Mouse (Mus musculus) testis, postnatal 14 days (tissue): ENCODE data around the gene Rbpj.

Experiments
- DNase-seq: peaks from one replicate; pipeline ENCODE4 v3.0.0; 2021; ENCODE audit warnings: low spot score

The Rbpj gene

GRCm38 (mm10) chr5:53465883-53466282 lies at the start of gene Rbpj:
Rbpj (plus strand) TSS chr5:53466152.
- no peak for DNase-seq

DNA sequence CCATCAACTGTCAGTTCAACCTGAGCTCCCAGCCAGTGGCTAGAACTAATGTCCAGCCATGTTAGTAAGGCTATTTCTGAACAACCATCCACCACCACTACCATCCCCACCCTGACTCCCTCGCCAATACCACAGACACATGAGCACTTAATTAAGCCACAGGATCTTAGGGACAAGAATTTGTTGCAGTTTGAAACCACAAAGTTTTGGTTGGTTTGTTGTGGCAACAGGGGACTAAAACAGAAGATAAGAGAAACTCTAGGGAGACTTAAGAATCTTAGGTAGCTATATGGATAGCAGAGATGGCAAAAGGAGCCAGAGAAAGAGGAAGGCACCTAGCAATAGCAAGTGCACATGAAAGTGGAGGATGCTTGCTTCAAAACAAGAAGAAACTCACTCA lies 45.2 kb upstream of the Rbpj start:
- DNase-seq: no peak

DNA sequence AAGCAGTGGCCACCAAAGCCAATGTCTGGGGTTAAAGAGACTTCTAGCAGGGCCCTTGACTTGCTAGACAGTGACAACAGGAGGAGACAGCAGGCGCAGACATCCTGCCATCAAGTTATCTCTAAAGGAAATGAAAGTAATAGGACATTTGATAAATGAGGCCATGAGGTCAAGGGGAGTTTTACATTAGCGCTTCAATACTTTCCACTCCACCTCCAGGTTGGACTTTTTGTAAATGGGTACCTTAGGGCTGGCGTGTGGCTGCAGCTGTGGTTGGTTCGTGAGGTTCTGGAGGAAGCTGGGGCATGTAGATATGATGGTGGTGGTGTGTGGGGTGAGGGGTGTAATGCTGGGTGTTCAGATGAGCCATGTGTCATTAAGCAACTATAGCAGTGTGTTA lies 44.7 kb upstream of the Rbpj start:
- no peak for DNase-seq

GRCm38 (mm10) chr5:53427411-53427810 lies 38.5 kb upstream of the Rbpj start:
- DNase-seq: peak; percentile 65

DNA sequence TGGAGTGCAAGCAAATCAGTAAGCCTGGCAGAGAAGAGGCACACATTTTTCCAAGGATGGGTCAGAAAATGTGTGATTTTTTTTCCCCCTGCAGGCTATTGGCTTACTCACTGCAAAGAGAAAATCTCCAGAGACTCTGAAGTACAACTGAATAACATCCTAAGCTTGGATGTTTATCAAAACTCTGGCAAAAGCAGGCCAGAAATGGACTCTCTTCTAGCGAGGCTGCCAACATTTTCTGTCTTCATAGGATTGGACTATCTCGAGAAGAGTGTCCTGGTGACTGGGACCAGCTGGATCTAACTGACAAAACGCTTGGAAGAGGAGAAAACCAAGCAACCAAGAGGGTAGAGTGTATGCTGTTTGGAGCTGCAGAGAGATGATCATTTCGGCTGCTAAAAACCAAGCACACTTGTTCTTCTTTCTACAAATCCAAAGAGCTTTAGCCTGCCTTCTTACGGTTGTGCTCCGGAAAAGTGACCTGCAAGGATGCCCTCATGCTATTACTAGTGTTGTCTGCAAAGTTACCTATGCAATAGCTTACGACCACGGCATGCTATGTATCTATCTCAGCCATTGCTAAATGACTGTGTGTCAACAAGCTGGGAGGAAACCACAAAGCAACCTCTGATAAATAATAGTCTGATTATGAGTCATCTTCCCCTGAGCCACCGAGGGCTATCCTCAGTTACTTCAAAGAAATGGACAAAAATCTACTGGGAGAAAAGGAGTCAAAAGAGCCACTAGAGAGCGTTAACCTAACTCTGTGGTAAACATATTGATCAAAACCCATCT lies 36.1 kb upstream of the Rbpj start:
- peak; percentile 27 for DNase-seq

- DNase-seq: no peak
Measured at GRCm38 (mm10) chr5:53432451-53432850, 33.5 kb upstream of the Rbpj start.

GRCm38 (mm10) chr5:53436905-53437632 lies 28.9 kb upstream of the Rbpj start:
- no peak for DNase-seq

DNA sequence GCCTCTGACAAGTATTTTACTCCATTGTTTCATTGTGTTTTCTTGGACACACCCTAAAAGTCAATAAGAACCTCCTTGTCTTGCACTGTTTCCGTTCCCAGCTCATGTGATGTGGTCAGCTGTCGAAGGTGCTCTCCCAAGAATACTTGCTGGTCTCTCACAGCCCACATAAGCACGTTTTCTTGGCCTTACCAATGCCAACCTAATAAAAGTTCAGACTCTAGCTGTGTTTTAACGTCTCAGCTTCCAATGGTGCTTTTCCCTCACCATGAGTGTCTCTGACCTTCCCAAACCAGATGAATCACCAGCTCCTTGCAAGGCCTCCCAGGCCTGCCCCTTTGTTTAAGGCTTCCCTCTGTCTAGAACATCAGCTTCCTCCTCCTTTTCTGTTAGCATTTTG lies 28.2 kb upstream of the Rbpj start:
- DNase-seq: no peak

- DNase-seq: no peak
Measured at GRCm38 (mm10) chr5:53438268-53438667, 27.7 kb upstream of the Rbpj start.

- no peak for DNase-seq
Measured at GRCm38 (mm10) chr5:53439655-53440054, 26.3 kb upstream of the Rbpj start.

DNA sequence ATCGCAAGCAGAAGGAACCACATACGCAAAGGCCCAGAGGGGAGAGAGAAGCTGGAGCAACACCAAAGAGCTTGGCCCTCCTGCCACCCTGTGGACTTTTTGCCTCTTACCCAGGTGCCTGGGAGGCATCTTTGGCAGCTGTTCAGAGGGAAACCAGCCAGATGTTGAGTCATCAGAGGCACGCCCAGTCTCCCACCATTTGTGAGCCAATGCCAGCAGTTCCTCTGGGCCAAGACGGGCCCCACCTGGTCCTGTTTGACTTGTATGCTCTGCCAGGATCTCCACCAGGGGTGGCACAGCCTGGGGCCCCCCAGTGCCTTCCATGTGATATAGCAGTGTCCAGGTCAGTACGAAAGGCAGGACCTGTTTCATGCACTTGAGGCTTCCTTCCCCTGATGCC lies 21.9 kb upstream of the Rbpj start:
- DNase-seq: no peak

DNA sequence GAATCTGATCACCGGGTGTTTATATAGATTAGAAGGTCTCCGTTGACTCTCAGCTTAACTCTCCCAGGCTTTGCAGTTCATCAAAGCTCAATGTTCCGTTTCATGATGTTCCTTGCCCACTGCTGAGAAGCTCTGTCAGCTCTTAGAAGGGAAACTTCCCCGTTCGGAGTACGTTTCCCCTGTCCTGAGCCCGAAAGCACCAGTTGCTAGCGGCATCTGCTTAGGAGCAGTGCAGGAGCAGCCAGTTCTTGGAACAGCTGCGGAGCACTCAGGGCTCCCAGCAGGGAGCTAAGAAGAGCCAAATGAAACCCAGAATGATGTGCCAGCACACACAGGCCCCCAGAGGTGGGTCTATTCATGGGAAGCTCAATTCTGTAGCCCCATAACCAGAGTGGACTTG lies 15.0 kb upstream of the Rbpj start:
- DNase-seq: peak; percentile 27

- DNase-seq: no peak
Measured at GRCm38 (mm10) chr5:53451829-53452228, 14.1 kb upstream of the Rbpj start.

DNA sequence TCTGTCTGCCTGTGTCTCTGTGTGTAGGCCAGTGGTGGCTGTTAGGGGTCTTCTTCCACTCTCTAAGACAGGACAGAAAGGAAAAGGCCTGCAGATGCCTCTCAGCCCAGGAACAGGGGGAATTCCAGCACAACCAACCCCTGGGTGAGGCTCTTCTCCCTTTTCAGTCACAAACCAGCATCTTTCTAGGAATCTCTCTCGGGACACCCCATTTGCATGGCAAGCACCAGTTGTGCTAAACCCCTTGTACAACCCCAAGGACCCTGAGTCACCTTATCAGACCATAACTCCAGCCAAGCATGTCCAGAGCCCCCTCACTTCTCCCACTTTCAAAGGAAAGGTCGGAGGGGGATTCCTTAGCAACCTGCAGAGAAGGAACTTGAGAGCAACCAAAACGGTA lies 13.0 kb upstream of the Rbpj start:
- DNase-seq: no peak

- DNase-seq: no peak
Measured at GRCm38 (mm10) chr5:53454706-53455105, 11.2 kb upstream of the Rbpj start.

DNA sequence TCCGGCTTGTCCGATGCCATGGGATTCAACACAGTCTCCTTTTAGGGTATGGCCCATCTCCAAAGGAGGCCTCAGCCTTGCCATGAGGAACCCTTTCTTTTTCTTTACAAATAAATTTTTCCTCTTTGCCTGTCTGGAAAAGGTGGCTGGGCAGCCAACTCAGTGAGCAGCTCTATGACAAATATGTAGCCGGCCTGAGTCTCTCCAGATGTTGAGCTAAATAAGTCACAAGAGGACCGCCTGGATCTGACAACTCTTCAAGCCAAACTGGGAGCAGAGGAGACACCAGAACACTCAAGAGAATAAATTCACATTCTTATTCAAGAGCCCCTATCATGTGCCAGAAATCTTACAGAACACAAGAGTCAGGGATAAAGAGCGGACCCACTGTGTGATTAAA lies 10.5 kb upstream of the Rbpj start:
- DNase-seq: no peak

- no peak for DNase-seq
Measured at GRCm38 (mm10) chr5:53460196-53460595, 5.8 kb upstream of the Rbpj start.

DNA sequence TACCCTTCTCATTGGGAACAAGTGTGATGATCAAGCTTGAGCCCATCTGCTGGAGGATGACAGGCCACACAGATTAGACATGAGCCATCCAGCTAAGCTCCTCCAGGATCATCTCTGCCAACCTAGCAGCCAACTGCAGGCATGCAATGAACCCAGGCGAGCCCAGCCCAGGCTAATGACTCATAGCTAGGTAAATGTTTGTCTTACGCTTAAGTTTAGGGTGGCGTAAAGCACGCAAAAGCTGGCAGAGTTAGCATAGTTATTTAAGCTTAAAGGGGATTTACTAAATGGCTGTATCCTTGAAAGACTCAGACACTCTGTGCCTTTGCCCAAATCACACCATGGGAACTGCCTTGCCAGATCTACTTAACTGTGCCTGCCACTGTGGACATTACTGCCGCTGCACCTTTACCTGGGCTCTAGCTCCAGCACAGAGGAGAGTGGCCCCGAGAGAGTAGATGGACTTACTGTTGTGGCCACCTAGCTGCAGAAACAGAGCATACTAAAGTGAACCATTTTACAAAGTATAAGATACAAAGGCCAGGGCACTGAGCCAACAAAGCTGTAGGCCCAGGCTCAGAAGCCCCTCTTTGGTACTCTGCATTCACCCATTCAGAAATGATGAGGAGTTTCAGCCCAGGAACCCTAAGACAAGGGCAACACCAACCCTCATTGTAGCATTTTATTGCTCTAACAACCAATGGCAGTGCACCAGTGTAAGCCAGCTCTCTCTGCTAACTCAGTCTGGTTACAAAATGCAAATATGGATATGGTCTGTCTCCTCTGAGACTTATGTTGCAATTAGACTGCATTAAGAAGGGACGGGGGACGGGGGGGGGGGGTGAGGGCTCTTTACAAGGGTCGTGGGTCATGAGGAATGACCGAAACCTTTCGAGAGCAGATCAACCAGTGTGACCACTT lies 2.6 kb upstream of the Rbpj start:
- no peak for DNase-seq

DNA sequence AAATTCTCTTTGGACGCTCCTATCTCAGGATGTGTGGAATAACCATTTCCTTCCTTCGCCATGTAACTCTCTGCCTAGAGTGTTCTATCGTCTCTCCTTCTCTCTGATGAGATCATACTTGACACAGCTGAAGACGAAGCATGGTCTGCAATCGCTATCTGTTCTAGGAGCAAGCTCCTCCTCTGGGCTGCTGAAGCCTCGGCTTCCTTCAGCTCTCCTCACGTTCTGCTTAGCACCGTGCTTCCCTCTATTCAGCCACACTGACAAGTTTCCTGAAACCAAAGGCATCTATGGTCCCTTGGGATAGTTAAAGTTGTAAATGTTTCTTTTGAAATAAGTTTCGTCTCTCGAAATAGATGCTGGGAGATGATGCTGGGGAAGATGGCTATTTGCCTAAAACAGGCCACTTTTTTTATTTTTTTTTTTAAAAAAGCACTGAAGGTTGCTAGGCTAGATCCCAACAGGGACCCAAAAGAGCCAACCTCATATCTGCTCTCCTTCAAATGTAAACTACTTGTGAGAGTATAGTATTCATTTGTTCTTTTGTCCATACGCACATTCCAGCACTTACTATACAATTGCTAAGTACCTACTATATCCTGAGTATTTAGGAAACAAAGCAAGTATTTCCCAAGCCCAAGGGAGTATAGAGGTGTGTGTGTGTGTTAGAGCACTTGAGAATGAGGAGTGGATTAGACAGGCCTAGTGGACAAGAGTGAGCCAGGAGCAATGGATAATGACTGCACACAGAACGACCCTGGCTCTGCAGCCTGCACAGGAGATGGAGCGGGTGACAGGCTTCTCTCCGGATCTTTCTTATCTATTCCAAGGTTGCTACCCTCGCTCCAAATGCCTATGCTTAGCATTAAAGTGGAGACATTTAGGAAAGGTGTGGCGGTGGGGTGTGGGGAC lies 726 bp downstream of the Rbpj start:
- DNase-seq: no peak

DNA sequence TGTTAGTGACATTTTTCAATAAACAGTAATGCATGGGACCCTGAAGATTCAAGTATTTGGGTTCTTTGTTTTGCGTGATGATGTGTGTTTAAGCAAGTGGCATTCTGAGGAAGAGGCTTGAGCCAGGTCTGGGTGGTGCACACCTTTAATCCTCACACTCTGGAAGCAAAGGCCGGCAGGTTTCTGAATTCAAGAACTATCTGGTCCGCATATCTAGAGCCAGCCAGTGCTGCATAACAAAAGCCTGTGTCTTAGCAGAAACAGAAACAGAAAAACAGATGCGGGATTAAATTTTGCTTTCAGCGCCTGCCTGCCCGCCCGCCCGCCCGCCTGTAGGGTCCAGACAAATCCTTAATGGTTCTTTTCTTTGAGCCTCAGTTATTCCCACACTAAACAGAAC lies 1.6 kb downstream of the Rbpj start:
- no peak for DNase-seq

- DNase-seq: no peak
Measured at GRCm38 (mm10) chr5:53468366-53468765, 2.4 kb downstream of the Rbpj start.
